ENCODE assay signal across 12 mouse cellular contexts in the genomic region with DNA sequence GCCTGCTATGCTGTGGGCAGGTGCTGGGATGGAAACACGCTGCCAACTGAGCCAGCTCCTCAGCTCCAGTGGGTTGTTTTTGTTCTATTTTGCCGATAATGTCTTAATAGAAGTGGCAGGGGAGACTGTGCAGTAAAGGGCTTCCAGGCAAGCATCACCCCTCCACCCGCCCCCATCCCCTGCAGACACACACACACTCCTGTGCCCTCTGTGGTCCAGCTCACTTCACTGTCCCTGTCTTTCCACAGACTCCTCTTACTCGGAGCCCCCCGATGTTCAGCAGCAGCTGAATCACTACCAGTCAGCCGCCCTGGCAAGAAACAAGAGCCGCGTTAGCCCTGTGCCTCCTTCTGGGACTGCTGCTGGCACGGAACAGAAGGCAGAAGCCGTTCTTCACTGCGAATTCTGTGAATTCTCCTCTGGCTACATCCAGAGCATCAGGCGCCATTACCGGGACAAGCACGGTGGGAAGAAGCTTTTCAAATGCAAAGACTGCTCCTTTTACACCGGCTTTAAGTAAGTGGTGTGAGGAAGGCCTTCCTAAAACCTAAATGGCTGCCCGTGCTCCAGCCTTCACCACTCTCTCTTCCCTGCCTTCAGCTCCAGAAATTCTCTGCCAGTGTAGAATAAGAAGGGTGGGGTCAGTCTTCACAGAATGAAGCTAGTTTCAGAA.
DNase-seq lines count a peak whose midpoint lies in the region; ATAC-seq lines count a peak whose summit lies in the region.
"Had no signal": no experiment of that assay in that cellular context is flagged by ENCODE, and none has a peak within 500 bp of the region (broad histone marks: within the 10 kb centered on the region; RNA-seq: fewer than 3 reads in every experiment).

No protein-coding gene starts in this region.

- H3K9me3 ChIP-seq in hindbrain, embryonic 11.5 days (ENCODE audit: control insufficient read depth, low read length) = no peaks in the 10 kb centered on the region
- H3K9me3 ChIP-seq in midbrain, embryonic 16.5 days (replicated peaks; ENCODE audit: control insufficient read depth, low read length, poor library complexity, severe bottlenecking) = no peaks in the 10 kb centered on the region
- H3K9me3 ChIP-seq: heart, embryonic 13.5 days had no signal

- H3K27me3 ChIP-seq in hindbrain, embryonic 11.5 days (ENCODE audit: control insufficient read depth, insufficient read depth, low read length) = no peaks in the 10 kb centered on the region
- no peaks in the 10 kb centered on the region for H3K27me3 ChIP-seq in midbrain, embryonic 16.5 days (ENCODE audit: control insufficient read depth, insufficient read depth, low read depth, low read length)
- H3K27me3 ChIP-seq: heart, embryonic 13.5 days had no signal

- H3K4me2 ChIP-seq in hindbrain, embryonic 11.5 days (replicated peaks; ENCODE audit: low read depth, low read length) = no peak overlapping the region
- no peak overlapping the region for H3K4me2 ChIP-seq in midbrain, embryonic 16.5 days (ENCODE audit: low read length)
- H3K4me2 ChIP-seq: heart, embryonic 13.5 days had no signal

- intact Hi-C loops in left cerebral cortex, postnatal 4 days (cut with DNase I) = no loop called here

- H3K4me3 ChIP-seq in hindbrain, embryonic 11.5 days (ENCODE audit: low read depth, low read length) = no peak overlapping the region
- H3K4me3 ChIP-seq in midbrain, embryonic 16.5 days (ENCODE audit: low read depth, low read length) = no peak overlapping the region
- H3K4me3 ChIP-seq: heart, embryonic 13.5 days had no signal

- ATAC-seq in hindbrain, embryonic 11.5 days (ENCODE audit: low FRiP score) = no peak
- 0 out of 2 replicates have a peak, but pooled peaks have one; percentile 16 for ATAC-seq in midbrain, embryonic 16.5 days
- no peak for ATAC-seq in CD4-positive, CD25-positive, alpha-beta regulatory T cell, adult 4 months

- no peak overlapping the region for H3K9ac ChIP-seq in hindbrain, embryonic 11.5 days (ENCODE audit: low read depth, low read length)
- no peak overlapping the region for H3K9ac ChIP-seq in midbrain, embryonic 16.5 days (ENCODE audit: low read depth, low read length)
- H3K9ac ChIP-seq: heart, embryonic 13.5 days had no signal

- no peaks in the 10 kb centered on the region for H3K4me1 ChIP-seq in hindbrain, embryonic 11.5 days (replicated peaks; ENCODE audit: control insufficient read depth, insufficient read depth, low read length)
- peaks cover 11% of the 10 kb centered on the region for H3K4me1 ChIP-seq in midbrain, embryonic 16.5 days (ENCODE audit: control insufficient read depth, insufficient read depth, low read length)

- H3K36me3 ChIP-seq in hindbrain, embryonic 11.5 days (ENCODE audit: control insufficient read depth, insufficient read depth, low read length) = peaks cover 30% of the 10 kb centered on the region
- peaks cover 22% of the 10 kb centered on the region for H3K36me3 ChIP-seq in midbrain, embryonic 16.5 days (ENCODE audit: control insufficient read depth, insufficient read depth, low read length)

- 0 out of 2 replicates have a peak overlapping the region, but pooled peaks have one; percentile 13 for H3K27ac ChIP-seq in hindbrain, embryonic 11.5 days (ENCODE audit: low read depth, low read length)
- peak overlapping the region; percentile 63 for H3K27ac ChIP-seq in midbrain, embryonic 16.5 days (ENCODE audit: low read length)
- H3K27ac ChIP-seq: heart, embryonic 13.5 days had no signal

- DNase-seq in cerebellum, postnatal 10 days = peak; percentile 64 to 77
- DNase-seq in cerebellum, adult 9-11 months = no peak
- peak; percentile 68 for DNase-seq in left cerebral cortex, postnatal 4 days
- no peak for DNase-seq in left cerebral cortex, adult 8-10 months (ENCODE audit: low spot score in 2 of 2)
- DNase-seq in hindbrain, embryonic 11.5 days (ENCODE audit: low spot score) = no peak
- DNase-seq in adrenal gland, postnatal 4 days (ENCODE audit: low spot score in 2 of 2) = no peak
- DNase-seq: adrenal gland, postnatal 10 days; cerebellum, adult 18-20 months; lung, postnatal 4 days had no signal

- 74% methylated on average over 16 of the region's 16 CpGs for WGBS in hindbrain, embryonic 11.5 days
- 56% methylated on average over 16 of the region's 16 CpGs for WGBS in midbrain, embryonic 16.5 days

Comparison
In these comparisons a context has a peak if more than half of its experiments do, and no peak if none do; other contexts are left out.
1. DNase-seq: peak in cerebellum, postnatal 10 days (2 of 2) and left cerebral cortex, postnatal 4 days (single experiment); none in cerebellum, adult 9-11 months (single experiment), left cerebral cortex, adult 8-10 months (0 of 2), hindbrain, embryonic 11.5 days (single experiment) and adrenal gland, postnatal 4 days (0 of 2).